Mouse (Mus musculus): ENCODE results near the gene Adam12. TPM values are rescaled to one million over a fixed set of nuclear protein-coding genes. Genes with fewer than 3 reads are reported as not detected.

Adam12 gene
- polyA plus RNA-seq, 1 experiment from 2014 or later, result 2.7 TPM

- H3K9ac ChIP-seq (replicated peaks; ENCODE audit: low read depth, low read length), result no peak overlapping the region
- H3K4me3 ChIP-seq (ENCODE audit: low read depth, low read length), result no peak overlapping the region
- no peaks in the 10 kb centered on the region for H3K27me3 ChIP-seq (ENCODE audit: control insufficient read depth, insufficient read depth, low read length)
- no peak for ATAC-seq (ENCODE audit: low read depth)
- no peaks in the 10 kb centered on the region for H3K36me3 ChIP-seq (ENCODE audit: control insufficient read depth, insufficient read depth, low read length)
- H3K4me1 ChIP-seq (ENCODE audit: control insufficient read depth, insufficient read depth, low read length), result no peaks in the 10 kb centered on the region
- H3K4me2 ChIP-seq (ENCODE audit: low read depth, low read length), result no peak overlapping the region
- no peak overlapping the region for H3K27ac ChIP-seq (ENCODE audit: low read depth, low read length)
- H3K9me3 ChIP-seq (ENCODE audit: control insufficient read depth, low read length), result no peaks in the 10 kb centered on the region
- 86% methylated on average over 3 of the region's 3 CpGs for WGBS
These were observed 294.5 kb downstream of the Adam12 start for GRCm38 (mm10) chr7:133937473-133937872.

GRCm38 (mm10) chr7:133936377-133936776 lies 295.6 kb downstream of the Adam12 start:
- Histone ChIP-seq H3K4me2 (ENCODE audit: low read depth, low read length) (no peak overlapping the region), H3K27ac (ENCODE audit: low read depth, low read length) (no peak overlapping the region), H3K9me3 (ENCODE audit: control insufficient read depth, low read length) (no peaks in the 10 kb centered on the region), H3K36me3 (ENCODE audit: control insufficient read depth, insufficient read depth, low read length) (no peaks in the 10 kb centered on the region), H3K27me3 (ENCODE audit: control insufficient read depth, insufficient read depth, low read length) (no peaks in the 10 kb centered on the region), H3K4me3 (ENCODE audit: low read depth, low read length) (no peak overlapping the region), H3K4me1 (ENCODE audit: control insufficient read depth, insufficient read depth, low read length) (no peaks in the 10 kb centered on the region), H3K9ac (replicated peaks; ENCODE audit: low read depth, low read length) (no peak overlapping the region)
- ATAC-seq (ENCODE audit: low read depth), result no peak
- 41% methylated on average over 4 of the region's 4 CpGs for WGBS

- Histone ChIP-seq H3K27ac (ENCODE audit: low read depth, low read length) (no peak overlapping the region), H3K4me1 (ENCODE audit: control insufficient read depth, insufficient read depth, low read length) (no peaks in the 10 kb centered on the region), H3K4me3 (ENCODE audit: low read depth, low read length) (no peak overlapping the region), H3K27me3 (ENCODE audit: control insufficient read depth, insufficient read depth, low read length) (no peaks in the 10 kb centered on the region), H3K9me3 (ENCODE audit: control insufficient read depth, low read length) (no peaks in the 10 kb centered on the region), H3K9ac (replicated peaks; ENCODE audit: low read depth, low read length) (no peak overlapping the region), H3K36me3 (ENCODE audit: control insufficient read depth, insufficient read depth, low read length) (no peaks in the 10 kb centered on the region), H3K4me2 (ENCODE audit: low read depth, low read length) (no peak overlapping the region)
- 72% methylated on average over 6 of the region's 6 CpGs for WGBS
- ATAC-seq (ENCODE audit: low read depth), result no peak
These were observed 298.6 kb downstream of the Adam12 start for GRCm38 (mm10) chr7:133933378-133933777.

- Histone ChIP-seq H3K27me3 (ENCODE audit: control insufficient read depth, insufficient read depth, low read length) (no peaks in the 10 kb centered on the region), H3K9ac (replicated peaks; ENCODE audit: low read depth, low read length) (no peak overlapping the region), H3K9me3 (ENCODE audit: control insufficient read depth, low read length) (no peaks in the 10 kb centered on the region), H3K4me3 (ENCODE audit: low read depth, low read length) (no peak overlapping the region), H3K27ac (ENCODE audit: low read depth, low read length) (no peak overlapping the region), H3K4me1 (ENCODE audit: control insufficient read depth, insufficient read depth, low read length) (no peaks in the 10 kb centered on the region), H3K36me3 (ENCODE audit: control insufficient read depth, insufficient read depth, low read length) (no peaks in the 10 kb centered on the region), H3K4me2 (ENCODE audit: low read depth, low read length) (no peak overlapping the region)
- no peak for ATAC-seq (ENCODE audit: low read depth)
- 91% methylated on average over 11 of the region's 11 CpGs for WGBS
These were observed 300.5 kb downstream of the Adam12 start for GRCm38 (mm10) chr7:133931481-133931880.

- 85% methylated on average over 3 of the region's 3 CpGs for WGBS
These were observed 303.0 kb downstream of the Adam12 start for GRCm38 (mm10) chr7:133928981-133929380.

GRCm38 (mm10) chr7:133925771-133926170 lies 306.2 kb downstream of the Adam12 start:
- Histone ChIP-seq H3K27me3 (ENCODE audit: control insufficient read depth, insufficient read depth, low read length) (no peaks in the 10 kb centered on the region), H3K4me2 (ENCODE audit: low read depth, low read length) (no peak overlapping the region), H3K4me3 (ENCODE audit: low read depth, low read length) (no peak overlapping the region), H3K4me1 (ENCODE audit: control insufficient read depth, insufficient read depth, low read length) (no peaks in the 10 kb centered on the region), H3K9me3 (ENCODE audit: control insufficient read depth, low read length) (no peaks in the 10 kb centered on the region), H3K9ac (replicated peaks; ENCODE audit: low read depth, low read length) (no peak overlapping the region), H3K36me3 (ENCODE audit: control insufficient read depth, insufficient read depth, low read length) (no peaks in the 10 kb centered on the region), H3K27ac (ENCODE audit: low read depth, low read length) (no peak overlapping the region)
- ATAC-seq (ENCODE audit: low read depth), result no peak
- 55% methylated on average over 2 of the region's 2 CpGs for WGBS

More at GRCm38 (mm10) chr7:133928981-133929380, 303.0 kb downstream of the Adam12 start:
- no peak overlapping the region for H3K4me3 ChIP-seq (ENCODE audit: low read depth, low read length)
- H3K36me3 ChIP-seq (ENCODE audit: control insufficient read depth, insufficient read depth, low read length), result no peaks in the 10 kb centered on the region
- H3K4me2 ChIP-seq (ENCODE audit: low read depth, low read length), result no peak overlapping the region
- H3K9me3 ChIP-seq (ENCODE audit: control insufficient read depth, low read length), result no peaks in the 10 kb centered on the region
- ATAC-seq (ENCODE audit: low read depth), result no peak
- no peaks in the 10 kb centered on the region for H3K4me1 ChIP-seq (ENCODE audit: control insufficient read depth, insufficient read depth, low read length)
- no peak overlapping the region for H3K9ac ChIP-seq (replicated peaks; ENCODE audit: low read depth, low read length)
- H3K27me3 ChIP-seq (ENCODE audit: control insufficient read depth, insufficient read depth, low read length), result no peaks in the 10 kb centered on the region
- H3K27ac ChIP-seq (ENCODE audit: low read depth, low read length), result no peak overlapping the region

GRCm38 (mm10) chr7:133923994-133924393 lies 308.0 kb downstream of the Adam12 start:
- Histone ChIP-seq H3K4me3 (ENCODE audit: low read depth, low read length) (no peak overlapping the region), H3K4me2 (ENCODE audit: low read depth, low read length) (no peak overlapping the region), H3K9me3 (ENCODE audit: control insufficient read depth, low read length) (no peaks in the 10 kb centered on the region), H3K36me3 (ENCODE audit: control insufficient read depth, insufficient read depth, low read length) (no peaks in the 10 kb centered on the region), H3K27ac (ENCODE audit: low read depth, low read length) (no peak overlapping the region), H3K4me1 (ENCODE audit: control insufficient read depth, insufficient read depth, low read length) (no peaks in the 10 kb centered on the region), H3K27me3 (ENCODE audit: control insufficient read depth, insufficient read depth, low read length) (no peaks in the 10 kb centered on the region), H3K9ac (replicated peaks; ENCODE audit: low read depth, low read length) (no peak overlapping the region)
- no peak for ATAC-seq (ENCODE audit: low read depth)
- WGBS, result 77% methylated on average over 6 of the region's 6 CpGs

GRCm38 (mm10) chr7:133921291-133921690 lies 310.7 kb downstream of the Adam12 start:
- H3K4me1 ChIP-seq (ENCODE audit: control insufficient read depth, insufficient read depth, low read length), result no peaks in the 10 kb centered on the region
- H3K27ac ChIP-seq (ENCODE audit: low read depth, low read length), result no peak overlapping the region
- H3K27me3 ChIP-seq (ENCODE audit: control insufficient read depth, insufficient read depth, low read length), result no peaks in the 10 kb centered on the region
- H3K36me3 ChIP-seq (ENCODE audit: control insufficient read depth, insufficient read depth, low read length), result no peaks in the 10 kb centered on the region
- H3K9me3 ChIP-seq (ENCODE audit: control insufficient read depth, low read length), result no peaks in the 10 kb centered on the region
- H3K9ac ChIP-seq (replicated peaks; ENCODE audit: low read depth, low read length), result no peak overlapping the region
- H3K4me2 ChIP-seq (ENCODE audit: low read depth, low read length), result no peak overlapping the region
- no peak for ATAC-seq (ENCODE audit: low read depth)
- 94% methylated on average over 4 of the region's 4 CpGs for WGBS
- no peak overlapping the region for H3K4me3 ChIP-seq (ENCODE audit: low read depth, low read length)

- no peaks in the 10 kb centered on the region for H3K4me1 ChIP-seq (ENCODE audit: control insufficient read depth, insufficient read depth, low read length)
These were observed 311.2 kb downstream of the Adam12 start for GRCm38 (mm10) chr7:133920724-133921123.

GRCm38 (mm10) chr7:133919918-133920317 lies 312.0 kb downstream of the Adam12 start:
- Histone ChIP-seq H3K4me3 (ENCODE audit: low read depth, low read length) (no peak overlapping the region), H3K9me3 (ENCODE audit: control insufficient read depth, low read length) (no peaks in the 10 kb centered on the region), H3K9ac (replicated peaks; ENCODE audit: low read depth, low read length) (no peak overlapping the region), H3K36me3 (ENCODE audit: control insufficient read depth, insufficient read depth, low read length) (no peaks in the 10 kb centered on the region), H3K4me2 (ENCODE audit: low read depth, low read length) (no peak overlapping the region), H3K27ac (ENCODE audit: low read depth, low read length) (no peak overlapping the region), H3K4me1 (ENCODE audit: control insufficient read depth, insufficient read depth, low read length) (no peaks in the 10 kb centered on the region), H3K27me3 (ENCODE audit: control insufficient read depth, insufficient read depth, low read length) (no peaks in the 10 kb centered on the region)
- WGBS, result 87% methylated on average over 5 of the region's 5 CpGs
- no peak for ATAC-seq (ENCODE audit: low read depth)

More at GRCm38 (mm10) chr7:133920724-133921123, 311.2 kb downstream of the Adam12 start:
- Histone ChIP-seq H3K27me3 (ENCODE audit: control insufficient read depth, insufficient read depth, low read length) (no peaks in the 10 kb centered on the region), H3K9ac (replicated peaks; ENCODE audit: low read depth, low read length) (no peak overlapping the region), H3K27ac (ENCODE audit: low read depth, low read length) (no peak overlapping the region), H3K4me2 (ENCODE audit: low read depth, low read length) (no peak overlapping the region), H3K4me3 (ENCODE audit: low read depth, low read length) (no peak overlapping the region), H3K9me3 (ENCODE audit: control insufficient read depth, low read length) (no peaks in the 10 kb centered on the region), H3K36me3 (ENCODE audit: control insufficient read depth, insufficient read depth, low read length) (no peaks in the 10 kb centered on the region)
- ATAC-seq (ENCODE audit: low read depth), result no peak
- WGBS, result 80% methylated on average over 7 of the region's 7 CpGs

All from neural tube, embryonic 14.5 days (tissue).